Mouse (Mus musculus) right cerebral cortex, adult 2 months (tissue): ENCODE results near the gene Rps24.
A peak's percentile ranks its signal among the peaks of the same experiment; 100 is the strongest.
"Not testable (repeated sequence)": the region's sequence is repeated elsewhere in the genome, so short reads cannot be mapped to it uniquely, and the experiment has no call there.

Experiments used
- DNase-seq, 2 experiments: peaks; one replicate each; pipeline ENCODE4 v3.0.0; 2021 to 2022; ENCODE audit warnings: low spot score in 2 of 2

The Rps24 gene

GRCm38 (mm10) chr14:24486773-24487227 is at the start of gene Rps24, which contains the start of gene Polr3a:
TSS of gene Rps24 (plus strand) at chr14:24487125.
TSS of gene Polr3a (minus strand) at chr14:24487058.
- peak; percentile 92 to 95 for DNase-seq

- DNase-seq: not testable (repeated sequence)
Measured at GRCm38 (mm10) chr14:24443529-24443928, 43.4 kb upstream of the Rps24 start.

GRCm38 (mm10) chr14:24458191-24458590 is 28.7 kb upstream of the Rps24 start:
- DNase-seq: no peak

- no peak for DNase-seq
Measured at GRCm38 (mm10) chr14:24468806-24469205, 18.1 kb upstream of the Rps24 start.

GRCm38 (mm10) chr14:24486241-24486767 is 621 bp upstream of the Rps24 start:
- DNase-seq: no peak

- not testable (repeated sequence) for DNase-seq
Measured at GRCm38 (mm10) chr14:24489772-24490171, 2.8 kb downstream of the Rps24 start.

- peak; percentile 99 for DNase-seq
Measured at GRCm38 (mm10) chr14:24490468-24491265, 3.7 kb downstream of the Rps24 start.

GRCm38 (mm10) chr14:24491266-24491981 is 4.5 kb downstream of the Rps24 start:
- DNase-seq: no peak

- no peak for DNase-seq
Measured at GRCm38 (mm10) chr14:24493256-24493655, 6.3 kb downstream of the Rps24 start.

- no peak for DNase-seq
Measured at GRCm38 (mm10) chr14:24496507-24496906, 9.6 kb downstream of the Rps24 start.

- no peak for DNase-seq
Measured at GRCm38 (mm10) chr14:24497443-24497842, 10.5 kb downstream of the Rps24 start.

- DNase-seq: no peak
Measured at GRCm38 (mm10) chr14:24498561-24499255, 11.8 kb downstream of the Rps24 start.

GRCm38 (mm10) chr14:24499478-24499877 is 12.6 kb downstream of the Rps24 start:
- DNase-seq: no peak

GRCm38 (mm10) chr14:24500091-24500844 is 13.3 kb downstream of the Rps24 start:
- DNase-seq: peak; percentile 89 to 93

GRCm38 (mm10) chr14:24500845-24501186 is 13.9 kb downstream of the Rps24 start:
- no peak for DNase-seq

- DNase-seq: no peak
Measured at GRCm38 (mm10) chr14:24501256-24501655, 14.3 kb downstream of the Rps24 start.

- no peak for DNase-seq
Measured at GRCm38 (mm10) chr14:24507452-24508069, 20.6 kb downstream of the Rps24 start.

- DNase-seq: no peak
Measured at GRCm38 (mm10) chr14:24508070-24508773, 21.3 kb downstream of the Rps24 start.

- no peak for DNase-seq
Measured at GRCm38 (mm10) chr14:24509557-24509956, 22.6 kb downstream of the Rps24 start.

- no peak for DNase-seq
Measured at GRCm38 (mm10) chr14:24510218-24510617, 23.3 kb downstream of the Rps24 start.
